Mouse (Mus musculus): ENCODE measurements around the gene Zyx. TPM values are rescaled to one million over a fixed set of nuclear protein-coding genes. Genes with fewer than 3 reads are reported as not detected.
A peak's percentile ranks its signal among the peaks of the same experiment; 100 is the strongest.

Gene Zyx
- polyA plus RNA-seq, 1 experiment from 2014 or later, result 82.7 TPM

DNA sequence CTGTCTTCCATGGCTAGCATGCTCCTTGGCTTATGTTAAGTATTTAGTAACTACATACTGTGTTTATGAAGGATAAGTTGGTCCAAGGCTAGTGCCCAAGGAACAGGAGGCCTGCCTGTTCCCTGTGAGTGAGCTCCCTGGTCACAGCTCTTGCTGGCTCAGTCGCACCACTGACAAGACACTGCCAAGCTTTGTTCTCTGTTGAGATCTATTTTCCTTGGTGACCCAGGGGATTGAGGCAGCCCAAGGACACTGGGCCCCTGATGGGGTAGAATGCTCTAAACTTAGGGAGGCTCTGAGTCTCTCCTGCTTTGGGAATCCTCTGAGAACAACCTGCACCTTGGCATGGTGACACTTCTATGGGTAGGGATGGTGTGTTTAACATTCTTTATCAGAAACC, 12.6 kb downstream of the Zyx start:
- Histone ChIP-seq H3K27me3 (replicated peaks) (no peaks in the 10 kb centered on the region), H3K4me1 (replicated peaks) (0 out of 2 replicates have a peak, but pooled peaks cover 2% of the 10 kb centered on the region), H3K27ac (no peak overlapping the region), H3K4me3 (replicated peaks) (no peak overlapping the region), H3K9me3 (no peaks in the 10 kb centered on the region), H3K9ac (no peak overlapping the region), H3K36me3 (peaks cover 12% of the 10 kb centered on the region), H3K4me2 (replicated peaks) (no peak overlapping the region)
- no peak for ATAC-seq
- WGBS, result 78% methylated on average over 1 of the region's 1 CpGs

DNA sequence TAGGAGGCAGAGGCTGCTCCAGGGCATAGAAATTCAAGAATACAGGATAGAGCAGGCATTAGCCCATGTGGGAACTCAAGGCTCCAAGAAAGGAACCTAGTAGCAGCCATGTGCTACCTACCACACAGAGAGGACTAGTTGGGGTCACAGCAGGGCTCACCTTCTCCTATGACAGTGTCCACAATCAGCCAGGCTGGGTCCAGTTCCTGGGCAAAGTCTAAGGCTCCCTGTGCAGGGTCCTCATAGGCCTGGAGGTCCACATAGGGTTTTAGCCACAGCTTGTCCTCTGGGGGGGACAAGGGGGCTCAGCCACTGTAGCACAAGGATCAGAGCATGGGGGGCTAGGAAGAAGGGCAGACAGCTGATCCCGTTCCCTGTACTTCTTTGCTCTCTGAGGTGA, 13.1 kb downstream of the Zyx start:
- no peaks in the 10 kb centered on the region for H3K9me3 ChIP-seq
- no peak overlapping the region for H3K9ac ChIP-seq
- no peak overlapping the region for H3K4me2 ChIP-seq (replicated peaks)
- no peak for ATAC-seq
- 0 out of 2 replicates have a peak, but pooled peaks cover under 1% of the 10 kb centered on the region for H3K4me1 ChIP-seq (replicated peaks)
- H3K27ac ChIP-seq, result no peak overlapping the region
- H3K27me3 ChIP-seq (replicated peaks), result no peaks in the 10 kb centered on the region
- 81% methylated on average over 1 of the region's 1 CpGs for WGBS
- peaks cover 8% of the 10 kb centered on the region for H3K36me3 ChIP-seq
- no peak overlapping the region for H3K4me3 ChIP-seq (replicated peaks)

DNA sequence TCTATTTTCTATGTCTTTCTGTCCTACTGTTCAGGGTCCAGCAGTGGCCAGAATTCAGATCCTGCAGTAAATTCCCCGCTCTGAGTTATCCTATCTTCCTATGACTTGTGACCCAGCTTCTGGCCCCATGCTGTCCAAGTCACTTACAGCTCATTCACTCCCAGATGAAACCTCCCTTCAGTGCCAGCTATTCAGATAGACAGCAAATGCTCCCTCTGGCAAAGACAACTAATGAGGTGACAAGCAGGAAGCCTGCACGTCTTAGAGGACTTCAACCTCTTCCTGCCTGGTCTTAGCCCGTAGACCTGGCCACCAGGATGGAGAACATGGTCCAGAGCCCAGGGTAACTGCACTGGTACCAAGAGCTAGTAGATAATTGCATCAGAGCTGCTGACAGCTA, 13.5 kb downstream of the Zyx start:
- no peak for ATAC-seq
- peaks cover 3% of the 10 kb centered on the region for H3K36me3 ChIP-seq
- no peak overlapping the region for H3K27ac ChIP-seq
- 69% methylated on average over 3 of the region's 3 CpGs for WGBS
- H3K27me3 ChIP-seq (replicated peaks), result no peaks in the 10 kb centered on the region
- H3K9me3 ChIP-seq, result no peaks in the 10 kb centered on the region
- no peak overlapping the region for H3K4me3 ChIP-seq (replicated peaks)
- no peak overlapping the region for H3K9ac ChIP-seq
- H3K4me1 ChIP-seq (replicated peaks), result no peaks in the 10 kb centered on the region
- H3K4me2 ChIP-seq (replicated peaks), result no peak overlapping the region

DNA sequence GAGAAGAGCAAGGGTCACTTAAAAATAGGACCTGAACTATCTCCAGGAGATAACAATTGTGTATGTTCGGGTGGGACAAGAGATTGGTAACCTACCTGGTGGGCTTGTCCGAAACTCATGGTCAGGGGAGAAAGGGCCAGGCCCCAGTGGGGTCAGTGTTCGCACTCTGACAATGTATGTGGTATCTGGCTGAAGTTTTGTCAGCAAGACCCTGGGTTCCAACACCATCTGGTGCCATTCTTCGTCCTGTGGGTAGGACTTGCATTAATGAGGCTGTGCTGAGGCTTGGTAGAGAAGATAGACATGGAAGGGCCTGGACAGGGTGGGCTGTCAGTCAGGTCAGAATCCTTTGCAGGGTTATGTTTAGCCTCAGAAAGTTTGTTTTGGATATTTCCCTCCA, 14.6 kb downstream of the Zyx start:
- WGBS, result 88% methylated on average over 4 of the region's 4 CpGs
- Histone ChIP-seq H3K27ac (no peak overlapping the region), H3K36me3 (no peaks in the 10 kb centered on the region), H3K27me3 (replicated peaks) (no peaks in the 10 kb centered on the region), H3K4me2 (replicated peaks) (no peak overlapping the region), H3K9me3 (no peaks in the 10 kb centered on the region), H3K4me1 (replicated peaks) (no peaks in the 10 kb centered on the region), H3K4me3 (replicated peaks) (no peak overlapping the region), H3K9ac (no peak overlapping the region)
- no peak for ATAC-seq

DNA sequence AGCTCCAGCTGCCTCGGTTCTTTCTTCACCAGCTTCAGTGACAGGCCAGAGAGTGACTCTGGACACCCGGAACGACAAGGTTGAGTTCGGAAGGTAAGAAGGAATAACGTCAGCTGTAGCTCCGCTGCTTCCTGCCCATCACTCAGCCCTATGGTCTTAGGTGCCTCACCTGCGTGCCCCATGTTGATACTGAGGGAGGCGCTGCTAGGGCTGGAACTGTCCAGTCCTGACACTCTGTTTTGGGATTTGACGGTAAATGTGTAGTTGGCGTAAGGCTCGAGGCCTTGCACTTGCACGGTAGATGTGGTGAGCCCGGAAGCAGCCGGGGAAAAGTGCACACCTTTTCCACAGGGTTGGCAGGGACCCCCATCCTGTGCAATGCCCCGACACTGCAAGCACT, 15.2 kb downstream of the Zyx start:
- Histone ChIP-seq H3K4me3 (replicated peaks) (no peak overlapping the region), H3K9me3 (no peaks in the 10 kb centered on the region), H3K27me3 (replicated peaks) (no peaks in the 10 kb centered on the region), H3K4me1 (replicated peaks) (no peaks in the 10 kb centered on the region), H3K36me3 (no peaks in the 10 kb centered on the region), H3K4me2 (replicated peaks) (no peak overlapping the region), H3K9ac (no peak overlapping the region), H3K27ac (no peak overlapping the region)
- 89% methylated on average over 15 of the region's 15 CpGs for WGBS
- no peak for ATAC-seq

DNA sequence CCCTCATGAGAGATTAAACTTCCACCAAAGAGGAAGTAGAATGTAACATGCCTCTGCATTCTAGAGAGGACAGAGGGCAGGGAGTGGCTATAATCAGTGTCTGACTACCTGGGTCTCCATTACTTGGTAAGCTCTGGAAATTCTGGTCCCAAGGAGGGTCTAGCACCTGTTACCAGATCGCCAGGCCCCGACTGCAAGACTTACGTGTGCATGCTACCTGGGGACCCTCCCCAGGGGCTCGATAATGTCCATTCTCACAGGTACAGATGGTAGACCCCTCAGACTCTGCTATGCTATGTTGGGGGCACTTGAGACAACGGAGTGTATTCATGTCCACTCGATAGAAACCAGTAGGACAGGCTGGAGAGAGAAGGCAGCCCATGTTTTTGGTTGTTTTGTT, 15.8 kb downstream of the Zyx start:
- no peaks in the 10 kb centered on the region for H3K9me3 ChIP-seq
- no peak for ATAC-seq
- H3K4me3 ChIP-seq (replicated peaks), result no peak overlapping the region
- no peak overlapping the region for H3K27ac ChIP-seq
- H3K9ac ChIP-seq, result no peak overlapping the region
- 93% methylated on average over 6 of the region's 6 CpGs for WGBS
- H3K36me3 ChIP-seq, result no peaks in the 10 kb centered on the region
- no peak overlapping the region for H3K4me2 ChIP-seq (replicated peaks)
- no peaks in the 10 kb centered on the region for H3K27me3 ChIP-seq (replicated peaks)
- no peaks in the 10 kb centered on the region for H3K4me1 ChIP-seq (replicated peaks)

DNA sequence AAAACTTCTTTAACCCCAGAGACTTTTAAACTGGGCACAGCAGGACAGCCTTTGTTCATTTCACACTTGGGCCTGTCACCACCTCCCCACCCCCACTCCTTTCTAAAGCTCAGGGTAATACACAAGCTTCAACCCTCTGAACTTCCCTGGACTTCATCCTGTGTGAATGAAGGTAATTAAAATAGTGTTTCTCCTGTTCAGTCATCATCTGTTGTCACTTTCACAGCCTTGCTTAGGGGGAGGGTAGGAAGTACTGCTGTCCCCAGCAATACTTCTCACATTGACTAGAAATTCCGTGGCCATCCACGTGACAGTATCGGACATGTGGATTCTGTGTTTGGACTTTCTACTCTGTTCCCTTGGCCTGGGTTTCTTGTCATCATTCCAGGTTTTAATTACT, 20.4 kb downstream of the Zyx start:
- ATAC-seq, result no peak
- no peak overlapping the region for H3K27ac ChIP-seq

DNA sequence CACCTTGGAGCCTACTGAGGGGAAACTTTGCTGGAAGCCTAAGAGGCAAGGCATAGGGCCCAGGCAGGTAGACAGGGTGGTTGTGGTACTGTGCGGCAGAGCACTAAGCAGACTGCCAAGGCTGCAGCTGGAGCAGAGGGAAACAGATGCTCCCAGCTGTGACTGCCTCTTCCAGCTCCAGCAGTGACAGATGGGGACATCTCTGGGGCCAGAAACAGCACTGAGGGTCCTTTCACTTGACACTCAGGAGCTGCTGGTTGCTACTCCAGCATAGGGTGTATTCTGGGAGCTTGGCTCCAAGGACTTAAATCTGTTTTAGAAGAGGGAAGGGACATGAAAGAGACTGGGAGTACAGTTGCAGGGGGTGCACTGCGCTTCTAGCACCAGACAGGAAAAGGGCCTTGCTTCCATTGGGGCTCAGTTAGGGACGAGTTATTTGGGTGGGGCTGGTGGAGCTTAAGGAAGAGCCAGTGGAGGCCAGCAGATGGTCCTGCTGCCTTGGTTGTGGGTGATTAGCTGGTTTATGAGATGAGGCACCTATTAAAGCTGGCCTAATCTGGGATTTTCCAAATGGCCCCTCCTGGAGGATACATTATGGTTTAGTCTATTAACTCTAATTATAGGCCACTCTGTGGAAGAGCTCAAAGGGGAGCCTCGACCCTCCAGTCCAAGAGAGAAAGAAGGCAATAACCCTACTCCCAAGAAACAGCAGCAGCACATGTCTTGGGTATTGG, 21.4 kb downstream of the Zyx start:
- Histone ChIP-seq H3K27ac (no peak overlapping the region), H3K27me3 (replicated peaks) (no peaks in the 10 kb centered on the region), H3K9me3 (no peaks in the 10 kb centered on the region), H3K4me2 (replicated peaks) (no peak overlapping the region), H3K4me3 (replicated peaks) (no peak overlapping the region), H3K4me1 (replicated peaks) (peaks cover 28% of the 10 kb centered on the region), H3K36me3 (no peaks in the 10 kb centered on the region), H3K9ac (no peak overlapping the region)
- no peak for ATAC-seq
- WGBS, result 55% methylated on average over 4 of the region's 4 CpGs

More for the DNA sequence above, 20.4 kb downstream of the Zyx start:
- Histone ChIP-seq H3K36me3 (no peaks in the 10 kb centered on the region), H3K4me3 (replicated peaks) (no peak overlapping the region), H3K4me1 (replicated peaks) (peaks cover 28% of the 10 kb centered on the region), H3K4me2 (replicated peaks) (no peak overlapping the region), H3K9ac (no peak overlapping the region), H3K27me3 (replicated peaks) (no peaks in the 10 kb centered on the region), H3K9me3 (no peaks in the 10 kb centered on the region)
- WGBS, result 24% methylated on average over 3 of the region's 3 CpGs

DNA sequence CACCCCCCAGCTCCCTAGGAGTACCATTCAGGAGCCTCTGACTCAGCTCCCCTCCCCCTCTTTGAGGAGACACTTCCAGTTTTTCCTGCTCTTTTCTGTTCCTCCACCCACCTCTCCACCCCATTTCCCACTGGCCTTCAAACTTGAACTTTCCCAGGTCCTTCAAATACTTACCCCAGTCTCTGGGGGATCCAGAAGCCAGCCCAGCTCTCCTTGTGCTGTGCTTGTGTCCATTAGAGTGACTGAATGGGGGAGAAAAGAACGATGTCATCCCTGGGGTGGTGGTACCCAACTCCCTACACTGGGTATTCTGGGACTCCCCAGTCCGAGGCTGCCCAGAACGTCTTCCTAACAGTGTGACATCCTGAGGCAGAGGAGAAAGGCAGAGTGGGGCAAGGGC, 22.6 kb downstream of the Zyx start:
- ATAC-seq, result 0 out of 2 replicates have a peak, but pooled peaks have one; percentile 1
- no peaks in the 10 kb centered on the region for H3K9me3 ChIP-seq
- H3K9ac ChIP-seq, result no peak overlapping the region
- H3K4me1 ChIP-seq (replicated peaks), result peaks cover 28% of the 10 kb centered on the region
- H3K36me3 ChIP-seq, result no peaks in the 10 kb centered on the region
- WGBS, result 14% methylated on average over 3 of the region's 3 CpGs
- no peak overlapping the region for H3K27ac ChIP-seq
- peak overlapping the region; percentile 91 for H3K4me2 ChIP-seq (replicated peaks)
- H3K4me3 ChIP-seq (replicated peaks), result peak overlapping the region; percentile 62
- no peaks in the 10 kb centered on the region for H3K27me3 ChIP-seq (replicated peaks)

DNA sequence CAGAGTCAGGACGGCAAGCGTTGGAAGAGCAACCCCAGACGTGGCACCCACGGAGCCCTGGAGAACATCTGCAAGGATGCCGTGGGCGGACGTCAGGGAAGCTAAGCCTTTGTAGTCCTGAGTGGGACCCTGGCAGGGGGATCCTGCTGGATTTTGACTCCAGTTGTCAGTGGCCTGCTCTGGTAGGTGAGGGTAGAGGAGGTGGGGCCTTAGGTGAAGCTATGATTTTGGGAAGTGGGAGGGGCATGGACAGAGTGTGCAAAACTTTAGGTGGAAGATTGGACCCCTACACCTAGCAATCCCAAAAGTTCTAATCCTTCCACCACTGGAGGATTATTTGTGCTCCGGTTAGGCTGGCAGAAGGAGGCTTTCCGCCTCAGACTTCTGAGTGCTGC, 23.0 kb downstream of the Zyx start:
- Histone ChIP-seq H3K36me3 (no peaks in the 10 kb centered on the region), H3K27ac (no peak overlapping the region), H3K9ac (peak overlapping the region; percentile 65; the same call in 1 of the 2 replicates), H3K4me3 (replicated peaks) (peak overlapping the region; percentile 62), H3K4me1 (replicated peaks) (peaks cover 28% of the 10 kb centered on the region), H3K9me3 (no peaks in the 10 kb centered on the region), H3K27me3 (replicated peaks) (no peaks in the 10 kb centered on the region), H3K4me2 (replicated peaks) (peak overlapping the region; percentile 91)
- 33% methylated on average over 9 of the region's 9 CpGs for WGBS
- peak; percentile 8 for ATAC-seq

DNA sequence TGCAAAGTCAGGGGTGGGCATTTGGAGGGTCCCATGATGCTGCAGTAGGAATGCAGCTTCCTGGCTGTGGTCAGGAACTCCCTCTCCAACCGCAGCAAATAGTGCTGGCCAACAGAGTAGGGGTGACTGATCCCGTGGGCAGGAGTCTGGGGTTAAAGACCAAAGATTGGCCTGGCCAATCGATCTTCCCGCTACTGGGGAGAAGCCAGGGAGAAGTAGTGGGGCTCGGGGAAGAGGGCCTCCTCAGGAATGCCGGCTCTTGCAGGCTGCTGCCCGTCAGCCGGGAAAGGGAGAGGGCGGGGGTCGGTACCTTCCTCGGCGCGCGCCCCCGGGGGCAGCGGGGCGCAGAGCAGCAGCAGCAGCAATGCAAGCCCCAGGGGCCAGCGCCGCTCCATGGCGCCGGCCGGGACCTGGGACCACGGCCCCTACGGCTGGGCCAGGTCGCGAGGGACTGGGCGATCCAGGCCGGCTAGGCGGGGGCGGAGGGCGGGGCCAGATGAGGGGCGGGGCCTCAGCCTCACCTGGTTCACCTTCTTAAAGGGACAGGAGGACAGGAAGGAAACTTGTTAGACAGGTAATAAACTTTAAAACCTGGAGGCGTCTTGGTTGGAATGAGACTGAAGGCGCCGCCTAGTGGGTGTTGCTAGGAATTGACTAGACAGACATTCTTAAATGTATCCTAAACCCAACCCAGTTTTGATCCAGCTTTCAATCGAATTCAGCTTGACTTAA, 23.6 kb downstream of the Zyx start, which contains the start of gene Epha1:
TSS of gene Epha1 (minus strand) at position 453 of the 732 bp plus-strand sequence.
- H3K9ac ChIP-seq, result peak within 1 kb of the TSS; percentile 65
- H3K4me3 ChIP-seq (replicated peaks), result peak within 1 kb of the TSS; percentile 62
- under 1% methylated on average over 36 of the region's 36 CpGs for WGBS
- no peaks in the 10 kb centered on the region for H3K36me3 ChIP-seq
- no peak within 1 kb of the TSS for H3K27ac ChIP-seq
- peak within 1 kb of the TSS; percentile 91 for H3K4me2 ChIP-seq (replicated peaks)
- H3K9me3 ChIP-seq, result no peaks in the 10 kb centered on the region
- no peaks in the 10 kb centered on the region for H3K27me3 ChIP-seq (replicated peaks)
- peaks cover 28% of the 10 kb centered on the region for H3K4me1 ChIP-seq (replicated peaks)
- ATAC-seq, result peak; percentile 96

DNA sequence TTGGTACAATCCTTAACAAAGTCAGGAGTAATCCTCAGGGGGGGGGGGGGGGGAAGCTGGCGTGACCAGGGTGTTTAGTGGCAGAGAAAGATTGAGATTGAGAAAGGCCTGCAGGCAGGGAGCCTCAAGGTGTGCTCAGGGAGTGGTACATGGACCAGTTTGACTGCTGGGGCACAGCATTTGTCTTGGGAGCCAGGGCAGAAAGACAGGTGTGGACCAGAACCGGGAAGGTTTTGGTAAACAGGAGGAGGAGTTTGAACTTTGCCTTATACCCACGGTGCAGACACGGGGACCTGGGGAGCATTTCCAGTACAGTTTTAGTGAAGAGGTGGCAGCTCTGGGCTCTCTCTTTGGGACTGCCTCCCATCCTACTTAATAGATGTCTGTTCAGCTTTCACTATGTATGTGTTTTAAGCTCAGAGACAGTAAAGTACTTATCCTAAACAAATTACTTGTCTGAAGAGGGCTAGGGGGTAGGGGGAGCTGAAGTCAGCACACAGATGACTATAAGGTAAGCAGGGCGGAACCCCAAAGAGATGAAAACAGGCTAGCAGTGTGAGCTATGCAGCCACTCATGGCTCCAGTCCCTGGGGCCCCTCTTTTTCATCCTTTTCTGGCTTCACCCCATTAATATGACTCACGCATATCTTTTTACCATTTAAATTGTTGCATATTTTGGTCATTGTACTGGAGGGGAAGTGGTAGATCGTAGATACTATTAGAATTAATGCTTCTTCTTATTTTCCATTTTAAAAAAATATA, 24.4 kb downstream of the Zyx start:
- Histone ChIP-seq H3K27me3 (replicated peaks) (no peaks in the 10 kb centered on the region), H3K4me1 (replicated peaks) (peaks cover 28% of the 10 kb centered on the region), H3K36me3 (no peaks in the 10 kb centered on the region), H3K27ac (no peak overlapping the region), H3K9ac (no peak overlapping the region), H3K9me3 (no peaks in the 10 kb centered on the region), H3K4me3 (replicated peaks) (peak overlapping the region; percentile 62; the same call in 1 of the 2 replicates), H3K4me2 (replicated peaks) (peak overlapping the region; percentile 91)
- WGBS, result 41% methylated on average over 7 of the region's 7 CpGs
- ATAC-seq, result peak; percentile 17; the same call in 1 of the 2 replicates

All from intestine, embryonic 15.5 days (tissue).